Mouse (Mus musculus) heart, embryonic 14.5 days (tissue): Measurements from ENCODE around the gene Slc25a41. TPM values are rescaled to one million over a fixed set of nuclear protein-coding genes. Genes with fewer than 3 reads are reported as not detected.
A peak's percentile ranks its signal among the peaks of the same experiment; 100 is the strongest.

ENCODE experiments used
- ATAC-seq: fragments of 200-750 bp; cut with Nextera tagmentation; 2 replicates; pipeline ENCODE4 v1.8.0; 2017; ENCODE audit warnings: low read depth, moderate TSS enrichment; ENCODE audit not compliant: insufficient number of reproducible peaks, insufficient read depth, low FRiP score
- H3K27ac ChIP-seq, 2 experiments: fragments of 200-500 bp in 1 of 2; fragments of 300-500 bp in 1 of 2; sonication (generic) in 1 of 2; replicated peaks in 1 of 2; 2 replicates each; pipeline ENCODE4 v1.5.1; 2012 to 2014; ENCODE audit warnings: low read depth in 2 of 2, low read length in 2 of 2, control low read depth in 1 of 2, mild to moderate bottlenecking in 1 of 2, mixed read lengths in 1 of 2; ENCODE audit not compliant: control insufficient read depth in 1 of 2, insufficient read depth in 1 of 2
- H3K27me3 ChIP-seq: fragments of 300-500 bp; sonication (generic); 2 replicates; pipeline ENCODE4 v1.6.1; 2014; ENCODE audit warnings: mild to moderate bottlenecking, low read length, control low read depth; ENCODE audit not compliant: control insufficient read depth, insufficient read depth
- H3K36me3 ChIP-seq: fragments of 300-500 bp; sonication (generic); 2 replicates; pipeline ENCODE4 v1.6.1; 2014; ENCODE audit warnings: mild to moderate bottlenecking, control low read depth, low read length, mixed read lengths; ENCODE audit not compliant: control insufficient read depth, insufficient read depth
- H3K4me1 ChIP-seq, 2 experiments: fragments of 200-500 bp in 1 of 2; fragments of 300-500 bp in 1 of 2; sonication (generic) in 1 of 2; 2 replicates each; pipeline ENCODE4 v1.6.1; 2012 to 2014; ENCODE audit warnings: low read length in 2 of 2, control low read depth in 1 of 2, mixed read lengths in 1 of 2; ENCODE audit not compliant: control insufficient read depth in 2 of 2, insufficient read depth in 2 of 2
- H3K4me2 ChIP-seq: fragments of 300-500 bp; sonication (generic); 2 replicates; pipeline ENCODE4 v1.6.1; 2014; ENCODE audit warnings: mild to moderate bottlenecking, low read length
- H3K4me3 ChIP-seq, 2 experiments: fragments of 200-500 bp in 1 of 2; fragments of 300-500 bp in 1 of 2; sonication (generic) in 1 of 2; 2 replicates each; pipeline ENCODE4 v1.5.1; 2012 to 2014; ENCODE audit warnings: low read length in 2 of 2, mild to moderate bottlenecking in 2 of 2, control low read depth in 1 of 2, low read depth in 1 of 2, moderate library complexity in 1 of 2; ENCODE audit not compliant: control insufficient read depth in 1 of 2, insufficient read depth in 1 of 2
- H3K9ac ChIP-seq: fragments of 300-500 bp; sonication (generic); 2 replicates; pipeline ENCODE4 v1.6.1; 2014; ENCODE audit warnings: mild to moderate bottlenecking, low read length
- H3K9me3 ChIP-seq: fragments of 300-500 bp; sonication (generic); 2 replicates; pipeline ENCODE4 v1.6.1; 2016; ENCODE audit warnings: low read length, control low read depth; ENCODE audit not compliant: control insufficient read depth
- WGBS: fragments of 180-500 bp; shearing (Covaris S2); extraction: QIAGEN DNeasy Blood & Tissue Kit; methylation state at CpG from one replicate; pipeline ENCODE4 v1.1.7; 2014; 5-methylcytosine and 5-hydroxymethylcytosine counted together
- polyA plus RNA-seq: library from polyadenylated mRNA; unstranded; fragments of >200 nt; fragmentation: Nextera tagmentation; extraction: Ambion mirVana; gene quantifications from 2 replicates; pipeline ENCODE4 v1.2.1, GENCODE M21; 2014

The Slc25a41 gene
- polyA plus RNA-seq, 1 experiment from 2014 or later: not detected

GRCm38 (mm10) chr17:57038978-57039377 is 2.5 kb downstream of the Slc25a41 start:
- Histone ChIP-seq H3K27me3 (peaks cover 11% of the 10 kb centered on the region; the same call in 1 of the 2 replicates), H3K9ac (no peak overlapping the region), H3K4me1 (peaks cover 4 to 6% of the 10 kb centered on the region in 2 experiments), H3K36me3 (no peaks in the 10 kb centered on the region), H3K4me3 (no peak overlapping the region), H3K9me3 (0 out of 2 replicates have a peak, but pooled peaks cover 2% of the 10 kb centered on the region), H3K27ac (no peak overlapping the region), H3K4me2 (no peak overlapping the region)
- ATAC-seq: no peak
- WGBS: 27% methylated on average over 8 of the region's 8 CpGs

- Histone ChIP-seq H3K4me2 (peak overlapping the region; percentile 66), H3K27ac (no peak overlapping the region), H3K4me1 (peaks cover 12 to 18% of the 10 kb centered on the region in 2 experiments), H3K27me3 (no peaks in the 10 kb centered on the region; the same call in 1 of the 2 replicates), H3K9ac (no peak overlapping the region), H3K36me3 (peaks cover 12% of the 10 kb centered on the region), H3K9me3 (no peaks in the 10 kb centered on the region), H3K4me3 (no peak overlapping the region)
- WGBS: 80% methylated on average over 4 of the region's 4 CpGs
- no peak for ATAC-seq
Measured at GRCm38 (mm10) chr17:57032854-57033253, 8.6 kb downstream of the Slc25a41 start.

- ATAC-seq: peak; percentile 92
- Histone ChIP-seq H3K36me3 (peaks cover 22% of the 10 kb centered on the region), H3K9me3 (no peaks in the 10 kb centered on the region), H3K27ac (peak overlapping the region; percentile 90 to 95), H3K4me3 (peak overlapping the region; percentile 34 to 51), H3K27me3 (no peaks in the 10 kb centered on the region), H3K9ac (peak overlapping the region; percentile 52), H3K4me2 (peak overlapping the region; percentile 66), H3K4me1 (peaks cover 12 to 18% of the 10 kb centered on the region in 2 experiments)
- WGBS: under 1% methylated on average over 38 of the region's 38 CpGs
Measured at GRCm38 (mm10) chr17:57031661-57032420, 9.6 kb downstream of the Slc25a41 start.

- WGBS: under 1% methylated on average over 57 of the region's 99 CpGs
- H3K9me3 ChIP-seq: no peaks in the 10 kb centered on the region
- peak within 1 kb of the TSS; percentile 91 for H3K4me2 ChIP-seq
- H3K27me3 ChIP-seq: no peaks in the 10 kb centered on the region
- peak within 1 kb of the TSS; percentile 99 for H3K9ac ChIP-seq
- peaks cover 29% of the 10 kb centered on the region for H3K36me3 ChIP-seq
- H3K27ac ChIP-seq: peak within 1 kb of the TSS; percentile 90 to 95
- peak within 1 kb of the TSS; percentile 84 to 97 for H3K4me3 ChIP-seq
- peaks cover 12 to 18% of the 10 kb centered on the region in 2 experiments for H3K4me1 ChIP-seq
- no peak for ATAC-seq
Measured at GRCm38 (mm10) chr17:57030931-57031660, 10.4 kb downstream of the Slc25a41 start, which contains the start of gene Khsrp. Khsrp (minus strand) TSS chr17:57031522.

- Histone ChIP-seq H3K4me1 (peaks cover 12 to 18% of the 10 kb centered on the region in 2 experiments), H3K36me3 (peaks cover 43% of the 10 kb centered on the region), H3K9me3 (no peaks in the 10 kb centered on the region), H3K27ac (peak overlapping the region in 1 of 2 experiments; percentile 95; a peak in 1 of 4 replicates), H3K27me3 (no peaks in the 10 kb centered on the region), H3K4me2 (peak overlapping the region; percentile 91), H3K4me3 (peak overlapping the region; percentile 84 to 97), H3K9ac (peak overlapping the region; percentile 99)
- ATAC-seq: no peak
- WGBS: 20% methylated on average over 8 of the region's 8 CpGs
Measured at GRCm38 (mm10) chr17:57029691-57030090, 11.8 kb downstream of the Slc25a41 start.

- no peak overlapping the region for H3K9ac ChIP-seq
- ATAC-seq: no peak
- H3K36me3 ChIP-seq: peaks cover 65% of the 10 kb centered on the region
- H3K4me3 ChIP-seq: no peak overlapping the region
- H3K9me3 ChIP-seq: no peaks in the 10 kb centered on the region
- H3K27ac ChIP-seq: no peak overlapping the region
- H3K4me1 ChIP-seq: peaks cover 11 to 16% of the 10 kb centered on the region in 2 experiments
- no peaks in the 10 kb centered on the region for H3K27me3 ChIP-seq
- 83% methylated on average over 4 of the region's 4 CpGs for WGBS
- H3K4me2 ChIP-seq: no peak overlapping the region
Measured at GRCm38 (mm10) chr17:57027471-57027870, 14.0 kb downstream of the Slc25a41 start.

- WGBS: 85% methylated on average over 5 of the region's 5 CpGs
- no peaks in the 10 kb centered on the region for H3K4me1 ChIP-seq
- no peak for ATAC-seq
- no peak overlapping the region for H3K4me3 ChIP-seq
- peaks cover 65% of the 10 kb centered on the region for H3K36me3 ChIP-seq
- no peak overlapping the region for H3K9ac ChIP-seq
- H3K27ac ChIP-seq: no peak overlapping the region
- no peaks in the 10 kb centered on the region for H3K9me3 ChIP-seq
- H3K4me2 ChIP-seq: no peak overlapping the region
- no peaks in the 10 kb centered on the region for H3K27me3 ChIP-seq
Measured at GRCm38 (mm10) chr17:57020960-57021359, 20.5 kb downstream of the Slc25a41 start.
